Mouse (Mus musculus) macrophage (primary cell): ENCODE measurements around the gene Ptpn13. TPM values are rescaled to one million over a fixed set of nuclear protein-coding genes. Genes with fewer than 3 reads are reported as not detected.

Source experiments
- H3K27ac ChIP-seq: fragments of 350-480 bp; formaldehyde crosslinking; 2 replicates; pipeline ENCODE4 v1.9.0; 2021
- H3K36me3 ChIP-seq: fragments of 350-480 bp; formaldehyde crosslinking; 2 replicates; pipeline ENCODE4 v1.9.0; 2021; ENCODE audit errors: inconsistent target
- H3K4me3 ChIP-seq: fragments of 350-480 bp; formaldehyde crosslinking; 2 replicates; pipeline ENCODE4 v1.9.0; 2021; ENCODE audit errors: inconsistent target
- H3K79me2 ChIP-seq: fragments of 350-480 bp; formaldehyde crosslinking; 2 replicates; pipeline ENCODE4 v1.9.0; 2021; ENCODE audit errors: inconsistent target
- WGBS: methylation state at CpG from one replicate; pipeline ENCODE4 v1.1.7; 2026; ENCODE audit warnings: inconsistent platforms; ENCODE audit not compliant: missing documents; 5-methylcytosine and 5-hydroxymethylcytosine counted together
- polyA plus RNA-seq: library from polyadenylated mRNA; stranded (reverse); fragments of 250-400 nt; gene quantifications from 3 replicates; pipeline ENCODE4 v1.2.4, GENCODE M21; 2018; ENCODE audit warnings: inconsistent platforms

The Ptpn13 gene
- polyA plus RNA-seq, 1 experiment from 2014 or later, result not detected

DNA sequence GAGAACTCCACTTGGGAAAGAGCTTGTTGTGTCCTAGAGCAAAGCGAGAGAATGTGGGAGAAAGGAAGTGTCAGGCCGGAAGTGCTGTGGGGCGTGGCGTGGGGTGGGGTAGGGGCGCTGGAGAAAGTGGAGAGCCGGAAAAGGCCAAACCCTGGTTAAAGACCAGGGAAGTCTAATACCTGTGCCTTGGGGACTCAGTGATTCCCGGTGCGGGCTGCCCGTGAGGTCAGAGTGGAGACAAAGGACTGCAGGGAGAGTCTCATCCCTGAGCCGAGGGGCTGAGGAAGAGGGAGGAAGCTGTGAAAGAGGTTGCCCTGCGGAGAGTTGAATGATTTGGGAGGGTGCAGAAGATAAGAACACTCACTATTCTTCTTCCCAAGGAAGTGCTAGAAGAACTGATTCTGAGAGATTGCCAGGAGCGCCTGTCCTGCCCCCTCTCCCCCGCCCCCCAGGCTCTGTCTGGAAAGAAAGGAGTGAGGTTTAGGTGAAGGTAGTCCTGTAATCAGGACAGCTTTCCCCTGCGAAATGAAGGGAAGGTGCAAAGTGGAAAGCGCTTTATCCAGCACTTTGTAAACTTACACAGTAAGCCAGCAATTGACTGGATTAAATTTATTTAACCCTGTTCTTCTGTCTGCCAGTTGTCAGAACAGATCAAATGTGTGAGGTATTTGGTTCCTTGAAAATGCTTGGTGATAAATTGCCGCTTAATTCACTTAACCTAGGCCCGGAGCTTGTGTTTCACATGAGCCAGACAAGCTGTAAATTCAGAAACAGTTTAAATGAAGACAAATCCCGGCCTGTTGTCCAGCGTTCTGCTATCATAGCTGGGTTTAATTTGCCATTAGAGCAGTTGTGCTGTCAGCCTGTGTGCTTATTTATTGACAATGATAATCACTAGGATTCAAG, 11.3 kb downstream of the Ptpn13 start:
- no peaks in the 10 kb centered on the region for H3K79me2 ChIP-seq
- H3K27ac ChIP-seq, result no peak overlapping the region
- WGBS, result 77% methylated on average over 19 of the region's 19 CpGs
- no peaks in the 10 kb centered on the region for H3K36me3 ChIP-seq
- no peak overlapping the region for H3K4me3 ChIP-seq

DNA sequence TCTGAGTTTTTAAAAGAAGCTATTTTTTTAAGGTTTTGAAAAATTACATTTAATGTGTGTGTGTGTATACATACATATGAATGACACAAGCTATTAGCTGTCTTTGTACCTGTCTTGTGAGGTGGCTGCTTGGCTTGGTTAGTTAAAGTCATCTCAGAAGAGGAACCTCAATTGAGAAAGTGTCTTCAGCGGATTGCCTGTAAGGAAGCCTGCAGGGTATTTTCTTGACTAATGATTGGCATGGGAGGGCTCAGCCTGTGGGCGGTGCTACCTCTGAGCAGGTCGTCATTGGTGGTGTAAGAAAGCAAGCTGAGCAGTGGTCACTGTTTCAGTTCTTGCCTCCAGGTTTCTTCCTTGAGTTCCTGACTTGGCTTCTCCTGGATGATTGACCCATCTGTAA, 12.7 kb downstream of the Ptpn13 start:
- Histone ChIP-seq H3K36me3 (no peaks in the 10 kb centered on the region), H3K27ac (no peak overlapping the region), H3K4me3 (no peak overlapping the region), H3K79me2 (no peaks in the 10 kb centered on the region)
- 45% methylated on average over 3 of the region's 3 CpGs for WGBS

DNA sequence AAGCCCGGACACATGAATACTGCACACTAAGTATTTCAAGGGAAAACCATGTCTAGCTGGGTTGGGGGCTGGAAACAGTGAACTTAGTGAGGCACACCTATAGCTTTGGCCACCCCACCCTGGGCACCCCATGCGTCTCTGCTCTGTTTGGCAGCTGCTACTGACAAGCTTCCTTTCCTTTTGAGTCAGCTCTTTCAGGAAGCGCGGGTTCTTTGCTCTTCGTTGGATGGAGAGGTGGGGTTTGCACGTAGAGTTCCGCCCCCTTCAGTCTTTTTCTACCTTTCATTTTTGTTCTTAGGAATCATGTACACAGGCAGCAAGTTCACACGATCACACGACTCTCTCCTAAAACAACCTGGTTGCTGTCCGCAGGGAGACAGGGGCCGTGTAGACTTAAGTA, 14.2 kb downstream of the Ptpn13 start:
- no peak overlapping the region for H3K27ac ChIP-seq
- 66% methylated on average over 10 of the region's 11 CpGs for WGBS
- H3K36me3 ChIP-seq, result no peaks in the 10 kb centered on the region
- H3K79me2 ChIP-seq, result no peaks in the 10 kb centered on the region
- H3K4me3 ChIP-seq, result no peak overlapping the region

DNA sequence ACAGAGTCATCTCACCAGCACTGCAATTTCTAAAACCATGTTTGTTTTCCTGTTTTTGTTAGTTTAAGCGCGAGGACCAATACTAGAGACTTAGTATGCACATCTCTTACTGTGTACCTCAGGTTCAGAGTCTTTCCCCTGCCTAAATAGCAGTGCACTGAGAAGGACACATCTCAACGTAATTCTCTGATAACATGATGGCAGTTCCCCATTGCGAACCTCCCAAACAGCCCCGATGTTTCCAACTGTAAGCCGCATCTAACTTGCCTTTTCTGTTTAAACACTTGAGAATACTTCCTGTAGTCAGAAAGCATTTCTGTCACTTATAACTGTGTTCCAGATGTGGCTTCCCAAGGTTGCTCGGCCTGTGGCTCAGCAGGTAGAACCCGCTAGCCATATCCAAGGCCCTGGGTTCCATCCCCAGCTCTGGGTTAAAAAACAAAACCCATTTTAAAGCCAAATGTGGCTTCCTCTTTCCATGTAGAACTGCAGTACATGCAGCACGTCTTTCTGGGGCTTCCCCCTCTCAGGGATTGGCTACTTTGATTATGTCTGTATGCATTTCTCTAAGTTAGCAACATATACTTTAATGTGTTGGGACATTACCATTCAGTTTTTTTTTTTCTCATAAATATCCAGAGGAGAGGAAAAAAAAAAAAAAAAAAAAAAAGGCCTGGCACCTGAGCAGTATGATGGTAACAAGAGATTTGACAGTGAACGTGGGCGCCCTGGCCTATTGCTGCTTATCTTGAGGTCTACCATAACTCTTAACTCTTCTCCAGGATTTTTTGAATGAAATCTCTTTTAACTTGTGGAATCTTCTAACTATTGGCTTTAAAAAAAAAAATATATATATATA, 15.7 kb downstream of the Ptpn13 start:
- H3K4me3 ChIP-seq, result no peak overlapping the region
- H3K79me2 ChIP-seq, result no peaks in the 10 kb centered on the region
- WGBS, result 69% methylated on average over 10 of the region's 11 CpGs
- H3K27ac ChIP-seq, result no peak overlapping the region
- H3K36me3 ChIP-seq, result no peaks in the 10 kb centered on the region

DNA sequence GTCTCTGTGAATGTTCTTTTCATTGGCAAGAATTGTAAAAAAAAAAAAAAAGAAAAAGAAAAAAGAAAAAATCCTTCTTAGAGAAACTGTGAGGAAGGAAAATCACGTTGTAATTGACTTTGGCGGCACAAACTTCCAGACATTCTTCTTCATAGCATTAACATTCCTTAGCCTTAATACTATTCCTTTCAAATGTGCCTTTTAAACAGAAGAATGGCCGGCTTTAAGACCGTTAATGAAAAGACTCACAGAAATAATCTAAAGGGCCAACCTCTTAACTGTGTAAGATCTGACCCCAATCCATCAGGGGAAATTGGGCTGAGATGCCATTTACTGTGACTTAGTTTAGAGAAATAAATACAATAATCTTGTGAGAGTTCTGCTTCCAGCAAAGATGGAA, 16.7 kb downstream of the Ptpn13 start:
- Histone ChIP-seq H3K4me3 (no peak overlapping the region), H3K79me2 (no peaks in the 10 kb centered on the region), H3K36me3 (no peaks in the 10 kb centered on the region), H3K27ac (no peak overlapping the region)
- 94% methylated on average over 4 of the region's 4 CpGs for WGBS

DNA sequence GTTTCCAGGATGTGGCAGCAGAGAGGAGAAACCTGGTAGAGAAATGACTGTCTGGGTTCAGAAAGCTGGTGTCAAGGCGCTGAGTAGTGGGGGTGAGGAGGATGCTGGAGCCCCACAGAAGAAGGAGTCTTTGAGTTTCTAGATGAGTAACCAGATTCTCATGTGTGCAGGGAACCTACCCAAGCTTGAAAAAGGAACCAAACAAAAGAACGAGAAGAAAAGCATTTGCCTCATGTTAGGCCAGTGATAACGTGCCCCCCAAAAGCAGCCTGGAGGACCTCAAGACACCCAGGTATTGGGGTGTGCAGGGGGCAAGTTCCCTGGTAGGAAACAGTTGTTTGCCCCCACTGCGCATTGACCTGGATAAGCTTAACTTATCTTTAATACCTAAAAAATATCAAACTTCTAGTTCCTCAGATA, 17.3 kb downstream of the Ptpn13 start:
- Histone ChIP-seq H3K79me2 (no peaks in the 10 kb centered on the region), H3K27ac (no peak overlapping the region), H3K36me3 (no peaks in the 10 kb centered on the region), H3K4me3 (no peak overlapping the region)
- WGBS, result 84% methylated on average over 4 of the region's 4 CpGs

DNA sequence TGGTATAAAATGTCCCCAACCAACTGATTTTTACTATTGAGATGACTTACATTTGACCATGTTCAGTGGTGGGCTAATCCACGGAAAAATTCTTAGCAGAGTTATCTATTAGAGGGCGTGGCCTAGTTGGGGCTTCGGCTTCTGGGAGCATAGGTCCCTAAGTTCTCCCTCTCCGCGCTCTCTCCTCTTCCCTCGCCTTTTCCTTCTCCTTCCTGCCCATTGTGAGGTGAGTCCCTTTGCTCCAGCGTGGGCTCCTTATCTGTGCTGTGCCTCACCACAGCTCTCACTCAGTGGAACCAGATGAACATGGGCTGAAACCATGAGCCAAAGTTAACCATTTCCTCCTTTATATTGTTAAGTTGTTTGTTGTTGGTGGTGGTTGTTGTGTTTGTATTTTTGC, 17.9 kb downstream of the Ptpn13 start:
- no peak overlapping the region for H3K4me3 ChIP-seq
- H3K27ac ChIP-seq, result no peak overlapping the region
- 89% methylated on average over 7 of the region's 7 CpGs for WGBS
- H3K36me3 ChIP-seq, result no peaks in the 10 kb centered on the region
- H3K79me2 ChIP-seq, result no peaks in the 10 kb centered on the region

DNA sequence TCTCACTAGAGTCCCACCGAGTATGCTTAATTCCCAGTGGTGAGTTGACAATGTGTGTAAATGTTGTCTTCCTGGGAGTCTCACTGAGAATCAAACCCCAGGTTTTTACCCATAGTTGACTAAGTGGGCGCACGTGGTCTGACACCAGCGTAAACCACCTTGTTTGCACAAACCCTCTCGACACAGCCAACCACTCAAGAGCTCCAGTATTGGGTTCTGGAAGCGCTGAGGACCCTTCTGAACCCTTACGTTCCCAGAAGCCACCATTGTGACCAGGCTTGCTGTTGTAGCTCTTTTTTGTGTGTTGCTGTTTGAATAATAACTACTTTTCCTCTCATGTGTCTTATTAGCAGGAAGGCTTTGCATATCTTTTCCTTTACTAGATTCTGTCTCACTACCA, 20.4 kb downstream of the Ptpn13 start:
- H3K27ac ChIP-seq, result no peak overlapping the region
- H3K36me3 ChIP-seq, result no peaks in the 10 kb centered on the region
- H3K79me2 ChIP-seq, result no peaks in the 10 kb centered on the region
- H3K4me3 ChIP-seq, result no peak overlapping the region
- 95% methylated on average over 6 of the region's 7 CpGs for WGBS

DNA sequence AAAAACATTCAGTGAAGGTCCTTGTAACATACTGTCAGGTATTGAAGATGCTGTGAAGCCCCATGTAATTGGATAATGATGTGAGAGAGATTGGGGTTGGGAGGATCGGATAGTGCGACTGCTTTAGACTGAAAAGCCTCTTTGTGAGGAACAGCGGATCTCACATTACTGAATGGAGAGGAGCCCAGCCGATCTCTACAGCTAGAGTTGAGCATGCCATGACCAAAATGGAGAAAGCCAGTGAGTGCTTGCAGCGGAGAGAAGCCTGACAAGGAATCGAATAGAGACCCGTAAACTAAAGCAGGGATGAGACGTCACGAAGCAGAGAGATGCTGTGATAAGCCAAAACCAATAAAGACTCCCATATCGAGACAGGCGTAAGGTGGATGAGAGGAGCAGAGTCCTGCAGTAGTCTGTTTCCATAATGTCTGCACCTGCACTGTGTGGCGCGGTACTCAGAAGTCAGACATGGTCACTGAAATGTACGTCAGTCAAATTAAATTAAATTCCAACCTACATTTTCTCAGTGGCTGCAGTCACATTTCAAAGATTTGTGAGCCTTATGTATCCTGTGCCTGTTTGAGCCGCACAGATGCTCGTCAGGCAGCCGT, 22.9 kb downstream of the Ptpn13 start:
- H3K36me3 ChIP-seq, result no peaks in the 10 kb centered on the region
- 93% methylated on average over 17 of the region's 17 CpGs for WGBS
- H3K4me3 ChIP-seq, result no peak overlapping the region
- no peaks in the 10 kb centered on the region for H3K79me2 ChIP-seq
- no peak overlapping the region for H3K27ac ChIP-seq

DNA sequence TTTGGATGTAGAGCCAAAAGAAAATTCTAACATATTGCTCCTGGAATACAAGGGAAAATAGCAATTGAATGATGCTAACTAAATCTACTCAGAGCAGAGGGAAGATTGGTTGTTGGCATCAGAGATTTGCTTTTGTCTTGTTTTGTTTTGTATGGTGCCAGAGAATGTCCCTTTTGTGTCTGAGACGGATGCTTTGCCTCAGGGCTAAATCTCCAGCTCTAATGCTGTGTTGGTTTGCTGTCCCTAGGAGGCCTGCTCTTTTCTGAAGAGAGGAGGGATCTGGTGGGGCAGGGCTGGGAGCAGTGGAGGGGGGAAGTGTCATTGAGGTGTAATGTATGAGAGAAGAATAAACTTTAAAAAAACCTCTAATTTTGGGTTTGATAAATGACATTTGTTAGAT, 23.5 kb downstream of the Ptpn13 start:
- H3K79me2 ChIP-seq, result no peaks in the 10 kb centered on the region
- WGBS, result 83% methylated on average over 1 of the region's 1 CpGs
- no peak overlapping the region for H3K4me3 ChIP-seq
- no peaks in the 10 kb centered on the region for H3K36me3 ChIP-seq
- H3K27ac ChIP-seq, result no peak overlapping the region

DNA sequence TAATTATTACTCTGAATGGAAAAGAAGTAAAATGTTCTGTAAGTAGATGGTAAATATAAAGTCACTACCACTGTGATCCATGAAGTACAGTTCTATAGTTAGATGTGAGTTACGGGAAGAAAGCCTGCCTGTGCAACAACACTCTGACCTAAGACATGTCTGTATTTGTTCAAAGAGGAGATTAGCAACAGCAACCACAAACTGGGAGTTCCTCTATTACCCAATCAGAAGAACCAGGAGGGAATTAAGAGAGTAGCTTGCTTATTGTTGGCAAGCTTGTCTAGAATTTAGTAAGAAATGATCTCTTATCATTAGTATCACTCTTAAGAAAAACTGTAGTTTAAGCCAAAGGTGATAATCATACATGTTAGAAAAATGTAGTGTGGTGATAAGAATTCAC, 25.7 kb downstream of the Ptpn13 start:
- Histone ChIP-seq H3K4me3 (no peak overlapping the region), H3K79me2 (no peaks in the 10 kb centered on the region), H3K27ac (no peak overlapping the region), H3K36me3 (no peaks in the 10 kb centered on the region)
- 78% methylated on average over 1 of the region's 1 CpGs for WGBS

DNA sequence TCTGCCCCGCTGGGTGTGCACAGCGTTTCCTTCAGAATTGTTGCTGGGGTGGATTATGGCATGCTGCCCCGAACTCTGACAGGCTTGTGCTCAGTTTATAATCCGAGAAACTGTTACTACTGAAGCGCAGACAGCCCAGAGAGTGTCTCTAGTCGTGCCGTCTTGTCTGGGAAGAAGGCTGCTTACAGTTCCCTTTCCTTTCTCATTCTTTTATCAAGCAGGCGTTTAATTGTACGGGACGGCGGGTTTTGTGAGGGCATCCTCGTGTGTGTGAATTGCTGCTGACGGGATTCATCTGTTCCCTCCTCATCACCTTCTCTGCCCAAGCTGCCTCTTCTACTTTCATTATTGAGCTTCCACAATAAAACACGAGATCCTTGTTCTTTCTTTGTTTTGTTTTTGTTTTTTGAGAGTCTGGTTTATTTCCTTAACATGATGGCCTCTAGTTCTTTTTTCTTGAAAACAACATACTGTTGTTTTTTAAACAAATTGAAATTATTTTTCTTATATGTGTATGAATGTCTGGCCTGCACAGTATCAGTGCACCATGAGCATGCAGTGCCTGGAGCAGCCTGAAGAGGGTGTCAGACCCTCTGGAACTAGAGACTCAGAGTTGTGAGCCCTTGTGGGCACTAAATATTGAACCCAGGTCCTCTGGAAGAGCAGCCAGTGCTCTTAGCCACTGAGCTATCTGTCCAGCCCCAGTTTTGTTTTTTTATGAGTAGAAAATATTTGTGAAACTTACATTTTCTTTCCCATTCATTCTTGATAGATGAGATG, 28.6 kb downstream of the Ptpn13 start:
- no peaks in the 10 kb centered on the region for H3K79me2 ChIP-seq
- no peak overlapping the region for H3K27ac ChIP-seq
- WGBS, result 92% methylated on average over 14 of the region's 14 CpGs
- no peak overlapping the region for H3K4me3 ChIP-seq
- H3K36me3 ChIP-seq, result no peaks in the 10 kb centered on the region

DNA sequence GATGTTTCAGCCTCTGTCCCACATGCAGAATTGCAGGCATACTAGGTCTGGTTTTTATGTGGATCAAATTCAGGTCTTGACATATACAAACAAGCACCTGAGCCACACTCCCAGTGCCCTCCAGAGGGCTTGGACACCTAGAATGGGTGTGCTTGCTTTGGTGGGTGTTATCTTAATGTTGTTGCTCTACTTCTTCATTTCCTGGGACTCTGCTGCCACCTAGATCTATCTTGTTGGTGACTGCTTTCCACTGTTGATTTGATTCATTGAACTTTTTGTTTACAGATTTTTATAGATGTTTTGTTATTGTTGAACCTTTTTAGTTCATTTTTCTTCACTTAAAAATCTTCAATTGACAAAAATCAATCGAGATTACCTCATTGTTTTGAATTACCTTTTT, 31.8 kb downstream of the Ptpn13 start:
- Histone ChIP-seq H3K4me3 (no peak overlapping the region), H3K79me2 (no peaks in the 10 kb centered on the region), H3K27ac (no peak overlapping the region), H3K36me3 (no peaks in the 10 kb centered on the region)
- 100% methylated on average over 1 of the region's 1 CpGs for WGBS

DNA sequence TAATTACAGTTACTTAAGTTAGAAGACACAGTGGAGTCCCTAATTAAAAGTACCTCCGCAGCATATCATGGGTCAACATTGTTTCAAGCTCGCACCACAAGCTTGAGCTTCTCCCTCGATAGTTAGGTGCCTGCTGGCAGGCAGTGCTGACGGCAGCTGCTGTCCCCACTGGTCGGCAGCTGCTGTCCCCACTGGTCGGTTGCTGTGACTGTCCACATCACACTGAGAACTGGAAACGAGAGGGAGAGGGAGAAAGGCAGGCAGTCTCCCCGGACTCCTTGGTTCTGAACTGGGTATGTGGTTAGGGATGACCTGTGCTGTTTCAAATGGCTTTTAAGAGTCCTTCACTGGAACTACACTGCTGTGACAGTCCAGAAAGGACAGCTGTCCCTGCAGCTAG, 33.4 kb downstream of the Ptpn13 start:
- H3K79me2 ChIP-seq, result no peaks in the 10 kb centered on the region
- H3K4me3 ChIP-seq, result no peak overlapping the region
- H3K27ac ChIP-seq, result no peak overlapping the region
- 88% methylated on average over 8 of the region's 8 CpGs for WGBS
- H3K36me3 ChIP-seq, result no peaks in the 10 kb centered on the region
